Mouse (Mus musculus) cerebellum, postnatal 4 days (tissue): ENCODE results near the gene Eppin.

Source experiments
- DNase-seq, 2 experiments: peaks; one replicate each; pipeline ENCODE4 v3.0.0; 2022; ENCODE audit warnings: low spot score in 2 of 2, mixed read lengths in 1 of 2

Eppin gene

GRCm38 (mm10) chr2:164560106-164560505, 33.3 kb downstream of the Eppin start:
- no peak for DNase-seq

GRCm38 (mm10) chr2:164558991-164559645, 34.3 kb downstream of the Eppin start:
- DNase-seq = no peak

- no peak for DNase-seq
These were observed 35.0 kb downstream of the Eppin start for GRCm38 (mm10) chr2:164558426-164558825.

DNA sequence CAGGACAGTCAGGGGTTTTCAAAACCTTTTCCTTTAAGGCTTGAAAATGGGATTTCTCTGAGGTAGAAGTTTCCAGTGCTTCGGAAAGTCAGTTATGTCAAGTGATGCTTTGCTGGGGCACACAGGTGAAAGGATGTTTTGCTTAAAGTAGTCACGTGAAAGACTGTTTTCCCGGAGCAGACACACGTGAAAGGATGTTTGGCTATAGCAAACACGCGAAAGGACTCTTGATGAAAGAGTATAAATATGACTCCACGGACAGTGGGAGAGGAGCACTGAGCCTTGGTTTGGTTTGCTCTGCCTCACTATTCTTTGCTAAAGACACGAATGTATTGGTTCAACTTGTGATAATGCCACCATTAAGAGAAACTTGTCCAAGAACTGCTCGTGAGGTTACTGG, 41.9 kb downstream of the Eppin start:
- DNase-seq = no peak

- no peak for DNase-seq
These were observed 42.5 kb downstream of the Eppin start for GRCm38 (mm10) chr2:164550895-164551269.

DNA sequence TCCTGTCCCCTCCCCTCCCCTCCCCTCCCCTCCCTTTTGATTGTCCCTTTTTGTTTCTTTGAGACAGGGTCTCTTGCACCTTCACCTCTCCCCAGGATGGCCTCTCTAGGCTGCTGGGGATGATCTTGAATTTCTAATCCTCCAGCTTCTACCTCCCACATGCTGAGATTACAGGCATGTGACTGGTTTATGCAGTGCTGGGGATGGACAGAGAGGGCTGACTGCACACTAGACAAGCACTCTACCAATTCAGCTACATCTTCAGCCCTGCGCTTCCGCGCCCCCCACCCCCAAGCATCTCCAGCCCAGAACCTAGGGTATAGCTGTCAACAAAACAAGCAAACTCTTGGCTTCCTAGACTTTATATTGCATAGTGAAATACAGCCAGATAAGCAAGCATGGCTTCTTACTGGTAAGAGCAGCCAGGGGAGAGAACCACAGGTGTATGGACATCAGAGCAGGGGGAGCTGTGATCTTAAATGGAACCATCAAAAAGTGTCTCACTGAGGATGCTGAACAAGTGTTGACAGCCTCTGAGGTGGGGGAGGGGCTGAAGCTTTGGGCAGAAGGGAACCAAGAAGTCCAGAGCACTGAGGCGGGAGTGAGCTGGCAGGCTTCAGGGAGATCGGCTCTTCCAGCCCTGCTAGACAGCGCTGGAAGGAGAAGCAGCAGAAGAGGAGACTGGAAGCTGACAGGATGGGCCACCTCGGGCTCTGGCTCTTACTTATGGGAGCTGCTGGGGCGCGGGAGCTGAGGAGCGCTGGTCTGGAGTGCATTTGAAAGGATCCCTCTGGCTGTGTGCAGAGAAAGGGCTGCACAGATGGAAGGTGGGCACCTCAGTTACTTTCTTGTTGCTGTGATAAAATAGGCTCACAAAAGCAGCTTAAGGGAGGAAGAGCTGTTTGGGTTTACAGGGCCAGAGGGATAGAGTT, 43.2 kb downstream of the Eppin start:
- DNase-seq = peak in 1 of 2 experiments; percentile 12

DNA sequence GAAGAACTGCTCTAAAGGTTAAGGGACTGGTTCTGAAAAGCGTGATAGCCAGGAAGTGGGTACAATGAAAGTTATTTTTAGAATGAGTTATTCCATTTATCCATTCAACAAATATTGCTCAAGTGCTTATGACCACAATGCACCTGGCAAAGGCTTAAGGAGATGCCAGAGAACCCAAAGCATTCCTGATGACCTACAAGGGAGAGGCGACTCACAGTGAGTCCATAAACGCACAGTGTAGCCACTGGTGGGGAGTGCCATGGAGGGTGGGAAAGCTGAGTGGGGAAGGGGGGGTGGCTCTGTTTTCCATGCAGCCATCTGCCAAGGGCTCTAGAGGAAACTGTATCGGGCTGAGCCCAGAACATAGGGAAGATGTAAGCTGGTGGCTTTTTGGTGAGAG, 44.1 kb downstream of the Eppin start:
- DNase-seq = no peak

DNA sequence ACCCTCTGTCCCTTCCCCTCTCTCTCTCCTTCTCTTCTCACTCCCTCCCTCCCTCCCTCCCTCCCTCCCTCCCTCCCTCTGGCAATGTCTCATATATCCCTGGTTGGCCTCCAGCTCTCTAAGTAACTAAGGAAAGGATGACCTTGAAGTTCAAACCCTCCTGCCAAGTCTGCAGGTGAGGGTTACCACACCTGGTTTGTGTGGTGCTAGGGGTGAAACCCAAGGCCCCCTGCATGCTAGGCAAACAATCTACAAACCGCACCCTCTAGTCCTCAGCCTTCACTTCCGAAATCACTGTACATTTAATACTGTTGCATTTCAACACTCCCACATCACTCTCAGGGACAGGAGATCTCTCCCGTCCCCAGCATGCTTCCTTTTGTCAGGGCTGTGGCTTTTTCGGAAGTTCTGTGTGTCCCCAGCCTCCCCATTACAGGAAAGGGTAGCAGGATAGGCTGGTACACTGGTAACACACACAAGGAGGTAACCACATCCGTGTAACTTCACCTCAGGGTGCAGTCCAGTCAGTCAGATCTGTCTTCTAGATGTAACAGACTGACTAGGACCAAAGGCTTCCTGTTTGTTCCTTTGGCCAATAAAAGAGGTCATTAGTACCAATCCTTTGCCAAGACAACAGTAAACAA, 48.8 kb downstream of the Eppin start:
- no peak for DNase-seq

DNA sequence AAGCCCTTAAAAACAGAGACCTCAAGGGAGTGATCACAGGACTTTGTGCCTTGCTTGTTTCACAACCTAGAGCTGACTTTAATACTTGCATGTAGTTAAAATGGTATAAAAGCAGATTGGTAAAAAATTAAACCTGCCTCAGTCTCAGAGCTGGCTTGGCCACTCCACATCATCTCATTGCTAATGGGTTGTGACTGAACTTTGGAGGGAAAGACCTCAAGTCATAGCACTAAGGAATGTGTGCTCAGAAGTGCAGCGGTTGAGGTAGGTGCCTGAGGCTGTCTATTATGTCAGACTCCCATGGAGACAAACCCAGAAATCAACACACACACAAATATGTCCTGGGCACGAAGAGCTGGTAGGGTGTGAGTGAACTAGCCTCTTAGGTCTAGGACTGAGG, 49.6 kb downstream of the Eppin start:
- no peak for DNase-seq

DNA sequence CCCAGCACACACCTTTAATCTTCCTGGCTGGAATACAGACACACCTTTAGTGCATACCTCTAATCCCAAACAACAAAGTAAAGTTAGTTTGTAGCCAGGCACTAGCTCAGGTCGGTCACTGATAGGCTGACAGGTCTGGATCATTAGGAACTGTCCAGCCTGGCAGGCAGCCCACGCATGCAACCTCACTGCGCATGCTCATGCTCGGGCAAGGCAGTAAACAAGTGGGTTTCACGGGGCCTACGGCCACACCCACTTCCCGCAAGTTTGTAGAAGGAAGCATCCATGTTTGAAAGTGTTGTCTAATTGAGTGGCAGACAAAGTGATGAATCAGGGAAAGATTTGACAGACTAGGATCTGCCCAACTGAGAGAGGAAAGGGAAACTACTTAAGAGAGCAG, 50.8 kb downstream of the Eppin start:
- DNase-seq = no peak

- no peak for DNase-seq
These were observed 51.3 kb downstream of the Eppin start for GRCm38 (mm10) chr2:164542132-164542531.

DNA sequence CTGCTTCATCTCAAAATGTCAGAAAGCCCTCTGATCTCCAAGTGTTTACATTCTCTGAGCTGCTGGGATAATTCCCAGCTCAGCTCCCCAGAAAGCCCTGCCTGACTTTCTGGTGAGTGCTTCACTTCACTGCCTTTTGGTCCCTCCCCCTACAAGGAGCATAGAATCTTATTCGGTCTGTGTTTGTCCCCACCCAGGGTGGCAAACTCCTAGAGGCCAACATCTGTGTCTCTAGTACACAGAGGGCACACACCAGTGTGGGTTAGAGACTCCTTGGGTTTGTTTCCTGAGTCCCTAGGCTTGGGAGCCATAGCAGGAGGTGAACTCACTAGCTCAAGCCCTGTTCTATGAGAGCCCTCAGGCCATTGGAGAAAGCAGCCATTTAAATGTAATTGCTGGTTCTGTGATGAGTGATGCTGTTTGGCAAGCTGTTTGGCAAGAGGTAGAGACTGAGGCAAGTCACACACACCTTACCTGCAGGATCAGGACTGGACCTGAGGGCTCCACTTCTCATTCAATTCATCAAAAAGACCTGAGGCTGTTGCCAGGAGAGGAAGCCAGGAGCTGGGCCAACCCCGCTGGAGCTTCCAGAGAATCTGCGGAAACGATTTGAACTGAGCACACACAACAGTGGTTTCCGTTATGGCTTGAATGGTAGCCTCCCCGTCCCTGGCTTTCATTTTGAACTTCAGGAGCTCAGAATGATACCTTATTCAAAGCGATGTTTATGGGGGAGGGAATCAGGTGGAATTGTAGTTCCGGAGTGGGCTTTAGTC, 52.6 kb downstream of the Eppin start:
- DNase-seq = no peak
